Mouse (Mus musculus): ENCODE measurements at regions not wholly inside any gene's neighbourhood (a gene's known extent, or its start where the extent isn't known, plus 50 kb on each side); places are given as distances from the start of the nearest gene placed in this dataset.

DNA sequence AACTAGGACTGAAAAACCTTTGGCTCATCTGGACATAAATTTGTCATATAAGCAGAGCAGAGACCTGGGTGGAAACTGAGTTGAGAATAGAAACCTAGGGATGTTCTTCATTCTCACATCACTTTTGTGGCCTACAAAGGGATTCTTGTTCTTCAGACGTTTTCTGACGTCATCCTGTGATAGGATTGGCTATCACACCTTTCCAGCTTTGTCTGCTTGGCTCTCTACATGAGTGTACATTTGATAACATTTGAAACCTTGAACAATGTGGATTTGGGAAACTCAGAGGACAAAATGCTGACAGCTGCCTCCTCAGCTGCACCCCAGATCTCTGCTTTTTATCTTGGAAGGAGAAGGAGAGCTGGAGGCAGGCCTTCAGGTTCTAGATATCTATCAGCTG lies 589.7 kb upstream of the Fam160b2 start:
- TF ChIP-seq CTCF (IDR thresholded peaks at IDR 0.05; ENCODE audit: borderline replicate concordance, insufficient read depth, low read length) (no peak), POLR2A (IDR thresholded peaks at IDR 0.05; ENCODE audit: low read depth, low read length) (no peak)
